Mouse (Mus musculus) ovary, postnatal 36 days (tissue): ENCODE results near the gene Plekho1.
"Not testable (repeated sequence)": the region's sequence is repeated elsewhere in the genome, so short reads cannot be mapped to it uniquely, and the experiment has no call there.

ENCODE experiments used
- DNase-seq: peaks from one replicate; pipeline ENCODE4 v3.0.0; 2022; ENCODE audit warnings: low spot score, mixed read lengths

Plekho1 gene

GRCm38 (mm10) chr3:95980276-95980970 lies 15.4 kb downstream of the Plekho1 start:
- no peak for DNase-seq

DNA sequence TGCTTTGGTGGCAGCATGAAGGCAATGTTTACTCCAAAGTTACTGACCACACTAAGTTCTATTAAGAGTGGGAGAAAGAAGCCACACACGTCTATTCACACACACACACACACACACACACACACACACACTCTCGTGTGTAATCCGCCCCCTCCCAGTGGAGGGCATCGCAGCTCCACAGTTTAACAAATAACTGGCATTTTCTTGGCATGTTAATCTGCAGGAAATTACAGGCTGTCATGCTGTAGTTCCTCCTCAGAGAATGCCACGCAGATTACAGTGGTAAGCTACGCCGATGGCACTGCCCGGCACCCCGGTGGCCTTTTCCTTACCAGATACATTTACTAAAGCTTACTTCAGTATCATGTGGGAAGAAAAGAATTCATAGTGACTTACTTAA lies 17.5 kb downstream of the Plekho1 start:
- DNase-seq, result no peak

GRCm38 (mm10) chr3:95977587-95977986 lies 18.2 kb downstream of the Plekho1 start:
- not testable (repeated sequence) for DNase-seq

DNA sequence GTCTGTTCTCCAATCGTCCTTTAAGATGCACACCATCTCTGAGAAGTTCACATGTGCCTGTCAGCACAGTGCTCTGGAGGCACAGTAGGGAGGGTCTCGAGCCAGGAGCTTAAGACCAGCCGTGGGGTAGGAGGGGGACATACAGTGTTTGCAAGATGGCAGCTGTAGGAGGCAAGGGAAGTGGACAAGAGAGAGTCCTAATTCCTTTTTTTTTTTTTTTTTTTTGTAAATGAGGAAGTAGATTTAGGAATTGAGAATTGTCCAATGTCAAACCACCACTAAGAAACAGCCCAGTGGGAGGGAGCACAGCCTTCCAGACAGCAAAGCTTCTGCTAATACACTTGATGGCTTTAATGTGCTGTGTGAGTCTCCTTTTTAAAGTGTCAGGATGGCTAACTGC lies 18.7 kb downstream of the Plekho1 start:
- no peak for DNase-seq

- no peak for DNase-seq
Measured at GRCm38 (mm10) chr3:95972873-95973634, 22.7 kb downstream of the Plekho1 start.

GRCm38 (mm10) chr3:95972251-95972872 lies 23.4 kb downstream of the Plekho1 start:
- DNase-seq, result no peak

- DNase-seq, result not testable (repeated sequence)
Measured at GRCm38 (mm10) chr3:95970661-95971060, 25.1 kb downstream of the Plekho1 start.

DNA sequence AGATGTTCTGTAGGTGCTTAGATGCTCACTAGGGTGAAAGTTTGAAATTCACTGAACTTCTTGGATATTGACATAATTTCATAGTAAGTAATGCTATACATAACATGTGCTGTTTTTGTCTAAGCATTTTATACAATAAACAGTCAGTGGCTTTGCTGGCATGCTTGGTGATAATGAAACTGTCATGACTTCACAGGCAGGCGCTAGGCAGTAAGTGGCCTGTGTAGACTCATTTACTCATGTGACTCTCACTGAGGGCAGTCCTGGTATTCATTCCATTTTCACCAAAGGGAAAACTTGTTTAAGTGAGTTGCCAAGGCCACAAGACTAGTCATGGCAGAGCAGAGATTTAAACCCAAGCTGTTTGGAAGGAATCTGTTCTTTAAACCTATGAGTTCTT lies 26.5 kb downstream of the Plekho1 start:
- DNase-seq, result no peak

DNA sequence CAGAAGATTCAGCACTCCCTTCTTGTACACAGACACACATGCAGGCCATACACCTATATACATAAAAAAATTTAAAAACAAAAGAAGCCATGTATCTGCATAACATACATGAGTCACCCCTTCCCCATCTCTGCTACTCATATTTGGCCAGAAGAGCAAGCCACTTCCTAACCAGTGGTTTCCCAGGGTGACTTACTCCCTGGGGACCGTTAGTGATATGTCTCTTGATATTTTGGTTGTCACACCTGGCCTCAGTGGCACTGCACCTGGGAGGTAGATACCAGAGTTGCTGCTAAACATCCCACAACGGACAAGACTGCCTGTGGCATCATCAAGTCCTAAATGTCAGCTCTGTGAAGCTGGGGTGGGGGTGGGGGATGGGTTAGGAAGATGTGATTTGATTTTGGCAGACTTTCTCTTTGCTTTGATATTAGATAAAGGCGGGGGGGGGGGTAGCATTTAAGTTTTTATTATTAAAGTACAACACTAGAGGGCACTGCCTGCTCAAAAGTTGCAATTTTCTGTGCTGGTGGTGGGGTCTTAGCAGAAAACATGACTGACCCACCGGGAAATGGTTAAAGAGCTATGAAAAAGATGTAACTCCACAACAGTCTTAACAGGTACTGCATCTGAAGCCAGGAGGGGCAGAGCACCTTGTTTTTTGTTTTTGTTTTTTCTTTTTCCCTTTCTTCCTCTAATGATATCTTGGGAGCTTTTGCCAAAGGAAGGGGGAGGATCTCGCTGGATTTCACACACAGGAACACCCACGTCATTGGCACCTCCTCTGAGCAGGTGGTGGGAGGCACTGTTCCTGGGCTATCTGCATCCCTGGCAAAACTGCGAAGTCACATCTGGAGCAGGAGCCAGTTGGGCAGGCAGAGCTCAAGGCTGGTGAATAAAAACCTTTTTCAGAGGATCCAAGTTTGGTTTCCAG lies 30.0 kb downstream of the Plekho1 start:
- DNase-seq, result peak; percentile 24

DNA sequence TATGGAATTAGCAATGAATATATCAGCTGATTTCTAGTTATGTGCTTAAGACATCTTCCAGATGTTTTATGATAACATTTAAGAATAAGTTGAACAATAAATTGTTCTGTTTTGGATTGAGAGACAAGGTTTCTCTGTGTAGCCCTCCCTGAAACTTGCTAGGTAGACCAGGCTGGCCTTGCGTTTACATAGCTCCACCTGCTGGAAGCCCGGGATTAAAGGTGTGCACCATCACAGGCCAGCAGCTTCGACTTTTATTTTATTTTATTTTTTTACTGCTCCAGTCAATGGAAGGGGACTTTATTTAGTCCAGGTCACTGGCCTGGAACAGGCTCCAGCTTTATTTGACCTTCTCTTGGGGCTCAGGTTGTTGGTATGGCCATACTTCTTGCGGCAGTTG lies 32.1 kb downstream of the Plekho1 start:
- no peak for DNase-seq

GRCm38 (mm10) chr3:95963230-95963629 lies 32.6 kb downstream of the Plekho1 start:
- no peak for DNase-seq

GRCm38 (mm10) chr3:95962182-95962581 lies 33.6 kb downstream of the Plekho1 start:
- DNase-seq, result not testable (repeated sequence)

GRCm38 (mm10) chr3:95959807-95960206 lies 36.0 kb downstream of the Plekho1 start:
- DNase-seq, result no peak

DNA sequence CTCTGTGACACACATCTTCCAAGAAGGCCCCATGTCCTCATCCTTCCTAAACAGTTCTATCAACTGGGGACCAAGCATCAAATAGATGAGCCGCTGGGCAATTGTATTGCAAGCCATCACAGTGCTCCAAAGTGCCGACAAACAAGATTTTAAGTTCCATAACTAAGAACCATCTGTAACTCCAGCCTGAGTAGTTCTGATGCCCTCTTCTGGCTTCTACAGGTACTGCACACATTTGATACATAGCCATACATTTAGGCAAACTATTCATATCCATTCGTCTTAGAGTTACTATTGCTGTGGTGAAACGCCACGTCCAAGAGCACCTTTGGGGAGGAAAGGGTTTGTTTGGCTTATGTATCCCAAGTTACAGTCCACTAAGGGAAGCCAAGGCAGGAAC lies 36.7 kb downstream of the Plekho1 start:
- no peak for DNase-seq

DNA sequence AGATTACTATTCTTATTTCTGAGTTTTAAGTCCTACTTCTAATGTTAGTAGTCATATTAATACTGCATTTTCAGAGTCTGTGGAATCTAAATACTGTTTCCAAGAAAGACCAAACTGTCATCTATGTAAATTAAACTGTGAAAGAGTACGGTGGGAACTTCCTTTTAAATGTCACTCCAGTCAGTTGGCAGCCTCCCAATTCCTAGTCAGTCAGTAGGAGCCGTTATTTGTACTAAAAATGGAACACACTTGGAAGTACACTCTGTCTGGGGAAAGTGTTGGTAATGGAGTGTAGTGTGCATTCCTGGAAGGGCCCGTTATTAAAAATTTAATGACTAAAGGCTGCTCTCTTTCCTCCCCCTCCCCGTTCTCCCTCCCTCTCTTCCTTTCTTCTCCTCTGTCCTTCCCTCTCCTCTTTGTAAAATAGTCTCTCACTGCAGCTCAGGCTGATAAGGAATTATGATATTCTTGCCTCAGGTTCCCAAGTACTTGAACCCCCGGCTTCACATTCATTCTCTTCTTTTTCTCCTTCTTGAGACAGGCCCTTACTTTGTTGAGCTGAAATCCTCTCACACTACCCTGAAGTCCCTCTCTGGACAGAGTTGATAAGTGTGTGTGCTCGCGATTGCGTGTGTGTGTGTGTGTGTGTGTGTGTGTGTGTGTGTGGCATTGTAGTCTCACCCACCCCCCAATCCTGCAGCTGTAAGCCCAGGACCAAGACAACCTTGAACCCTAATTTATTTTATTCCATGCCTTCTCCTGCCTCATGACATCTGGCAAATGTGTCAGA lies 38.2 kb downstream of the Plekho1 start:
- no peak for DNase-seq

- DNase-seq, result no peak
Measured at GRCm38 (mm10) chr3:95955318-95955717, 40.5 kb downstream of the Plekho1 start.

- not testable (repeated sequence) for DNase-seq
Measured at GRCm38 (mm10) chr3:95954648-95955173, 41.1 kb downstream of the Plekho1 start.

- no peak for DNase-seq
Measured at GRCm38 (mm10) chr3:95953522-95953921, 42.3 kb downstream of the Plekho1 start.

DNA sequence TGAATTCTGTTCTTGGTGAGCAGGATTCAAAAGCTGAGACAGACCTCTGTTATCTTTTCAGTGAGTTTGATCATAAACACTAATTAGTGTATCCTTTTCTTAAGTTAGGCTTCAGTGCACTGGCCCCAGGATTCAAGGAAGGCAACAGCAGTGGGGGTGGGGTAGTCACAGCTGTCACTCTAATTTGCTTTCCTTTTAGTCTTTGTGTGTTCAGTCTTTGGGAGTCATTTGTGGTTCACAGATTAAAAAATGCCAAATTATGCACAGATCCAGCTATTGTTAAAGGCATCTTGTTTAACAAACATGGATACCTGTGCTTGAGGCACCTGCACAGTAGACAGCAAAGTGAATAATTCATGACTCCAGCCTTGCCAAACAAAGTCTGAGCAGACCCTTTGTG lies 42.8 kb downstream of the Plekho1 start:
- DNase-seq, result no peak

GRCm38 (mm10) chr3:95951566-95951965 lies 44.2 kb downstream of the Plekho1 start:
- not testable (repeated sequence) for DNase-seq
